Mouse (Mus musculus): ENCODE results near the gene Hmga2. TPM values are rescaled to one million over a fixed set of nuclear protein-coding genes. Genes with fewer than 3 reads are reported as not detected.

Gene Hmga2
- total RNA-seq, 4 experiments from 2014 or later = not detected

- peak; percentile 17 for DNase-seq (ENCODE audit: low spot score)
Measured at GRCm38 (mm10) chr10:120426086-120426610, 50.1 kb downstream of the Hmga2 start.

GRCm38 (mm10) chr10:120424015-120424414 lies 52.3 kb downstream of the Hmga2 start:
- no peak for DNase-seq (ENCODE audit: low spot score)

GRCm38 (mm10) chr10:120423256-120423655 lies 53.0 kb downstream of the Hmga2 start:
- DNase-seq (ENCODE audit: low spot score) = no peak

GRCm38 (mm10) chr10:120422820-120423219 lies 53.4 kb downstream of the Hmga2 start:
- no peak for DNase-seq (ENCODE audit: low spot score)

GRCm38 (mm10) chr10:120422050-120422449 lies 54.2 kb downstream of the Hmga2 start:
- peak; percentile 90 for DNase-seq (ENCODE audit: low spot score)

GRCm38 (mm10) chr10:120420971-120421629 lies 55.2 kb downstream of the Hmga2 start:
- DNase-seq (ENCODE audit: low spot score) = no peak

- DNase-seq (ENCODE audit: low spot score) = no peak
Measured at GRCm38 (mm10) chr10:120418738-120419523, 57.3 kb downstream of the Hmga2 start.

GRCm38 (mm10) chr10:120418211-120418610 lies 58.1 kb downstream of the Hmga2 start:
- DNase-seq (ENCODE audit: low spot score) = no peak

GRCm38 (mm10) chr10:120417488-120418118 lies 58.7 kb downstream of the Hmga2 start:
- DNase-seq (ENCODE audit: low spot score) = no peak

- DNase-seq (ENCODE audit: low spot score) = no peak
Measured at GRCm38 (mm10) chr10:120417116-120417487, 59.2 kb downstream of the Hmga2 start.

- no peak for DNase-seq (ENCODE audit: low spot score)
Measured at GRCm38 (mm10) chr10:120416628-120417027, 59.6 kb downstream of the Hmga2 start.

- DNase-seq (ENCODE audit: low spot score) = no peak
Measured at GRCm38 (mm10) chr10:120412215-120412614, 64.1 kb downstream of the Hmga2 start.

GRCm38 (mm10) chr10:120410958-120411357 lies 65.3 kb downstream of the Hmga2 start:
- DNase-seq (ENCODE audit: low spot score) = no peak

GRCm38 (mm10) chr10:120409131-120409530 lies 67.1 kb downstream of the Hmga2 start:
- no peak for DNase-seq (ENCODE audit: low spot score)

- no peak for DNase-seq (ENCODE audit: low spot score)
Measured at GRCm38 (mm10) chr10:120407230-120407629, 69.0 kb downstream of the Hmga2 start.

GRCm38 (mm10) chr10:120406038-120406437 lies 70.2 kb downstream of the Hmga2 start:
- DNase-seq (ENCODE audit: low spot score) = no peak

GRCm38 (mm10) chr10:120405322-120405721 lies 70.9 kb downstream of the Hmga2 start:
- no peak for DNase-seq (ENCODE audit: low spot score)

GRCm38 (mm10) chr10:120402966-120403365 lies 73.3 kb downstream of the Hmga2 start:
- DNase-seq (ENCODE audit: low spot score) = no peak

GRCm38 (mm10) chr10:120401787-120402186 lies 74.5 kb downstream of the Hmga2 start:
- no peak for DNase-seq (ENCODE audit: low spot score)

GRCm38 (mm10) chr10:120399846-120400510 lies 76.3 kb downstream of the Hmga2 start:
- DNase-seq (ENCODE audit: low spot score) = no peak

GRCm38 (mm10) chr10:120398745-120399144 lies 77.5 kb downstream of the Hmga2 start:
- DNase-seq (ENCODE audit: low spot score) = no peak

GRCm38 (mm10) chr10:120397211-120397631 lies 79.0 kb downstream of the Hmga2 start:
- no peak for DNase-seq (ENCODE audit: low spot score)
